Mouse (Mus musculus): ENCODE data around the gene Nexn. TPM values are rescaled to one million over a fixed set of nuclear protein-coding genes. Genes with fewer than 3 reads are reported as not detected.

Nexn gene
- polyA plus RNA-seq (2017; shearing (Covaris generic)): not detected

DNA sequence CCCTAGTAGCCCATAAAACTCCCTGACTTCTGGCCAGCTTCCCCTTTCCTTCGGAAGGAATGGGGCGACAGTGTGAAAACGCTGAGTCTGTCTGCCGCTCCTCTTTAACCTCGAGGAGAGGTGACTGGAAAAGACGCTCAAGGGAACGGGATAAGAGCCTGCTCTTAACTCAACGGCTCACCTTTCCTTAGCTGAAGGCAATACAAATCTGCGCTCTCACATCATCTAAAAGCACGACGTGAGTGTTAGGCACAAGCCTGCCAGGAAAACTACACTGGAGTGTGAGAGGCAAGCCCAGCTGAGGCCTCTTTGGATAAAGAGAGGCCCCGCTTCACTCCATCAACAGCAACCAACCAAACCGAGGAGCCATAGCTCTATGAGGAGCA lies at the start of gene Nexn:
Gene Nexn, minus strand, starts transcription at position 315 of the 386 bp plus-strand sequence.

DNA sequence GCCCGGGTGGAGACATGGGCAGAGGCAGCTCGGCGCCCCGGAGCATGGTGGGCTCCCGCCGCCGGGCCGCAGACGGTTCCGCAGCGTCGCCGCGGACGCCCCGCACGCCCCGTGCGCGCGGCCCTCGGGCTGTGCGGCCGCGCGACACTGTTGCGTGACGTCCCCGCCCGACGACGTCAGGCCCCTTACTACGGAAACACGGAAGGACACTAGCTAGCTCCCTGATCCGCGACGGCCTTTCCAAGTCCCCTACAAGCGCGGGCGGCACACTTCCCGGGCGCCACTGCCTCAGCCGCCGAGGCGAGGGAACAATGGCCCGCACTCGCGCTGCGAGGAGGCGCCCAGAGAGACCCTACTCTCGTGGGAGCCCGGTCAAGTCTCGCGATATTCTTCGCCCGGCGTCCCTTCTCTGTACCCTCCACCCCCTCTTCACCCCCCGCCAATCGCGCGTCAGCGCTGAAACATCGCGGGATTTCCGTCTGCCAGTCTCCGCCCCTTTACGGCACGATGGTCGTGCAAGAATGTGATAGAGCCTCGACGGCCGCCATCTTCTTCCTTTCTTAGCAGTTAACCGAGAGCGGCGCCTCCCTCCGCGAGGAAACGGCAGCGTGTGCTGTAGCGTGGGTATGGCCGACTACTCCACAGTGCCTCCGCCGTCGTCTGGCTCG lies 56.0 kb downstream of the Nexn start, which contains the start of the genes Dnajb4 and Fubp1:
Gene Dnajb4, minus strand, starts transcription at position 336 of the 668 bp plus-strand sequence.
Gene Fubp1, plus strand, starts transcription at position 456 of the 668 bp plus-strand sequence.

Other genes with a start within 250 kb of the Nexn start
- not detected for gene Gipc2, start 100.1 kb downstream of the Nexn start, polyA plus RNA-seq (2017; shearing (Covaris generic))
- 39.9 TPM for gene Dnajb4, start 56.0 kb downstream of the Nexn start, polyA plus RNA-seq (2017; shearing (Covaris generic))
- 164 TPM for gene Fubp1, start 55.9 kb downstream of the Nexn start, polyA plus RNA-seq (2017; shearing (Covaris generic))
- gene Miga1, start 74.1 kb upstream of the Nexn start, polyA plus RNA-seq (2017; shearing (Covaris generic)): 12.1 TPM
- 50.7 TPM for gene Usp33, start 80.1 kb upstream of the Nexn start, polyA plus RNA-seq (2017; shearing (Covaris generic))
- 62.5 TPM for gene Zzz3, start 129.1 kb upstream of the Nexn start, polyA plus RNA-seq (2017; shearing (Covaris generic))